Mouse (Mus musculus) hindlimb bud, embryonic 11.5 days (tissue): ENCODE measurements around the gene Dnpep.

Experiments used
- DNase-seq: peaks from one replicate; pipeline ENCODE4 v3.0.0-alpha.2; 2012; ENCODE audit warnings: low read depth, low spot score; ENCODE audit errors: extremely low spot score

Dnpep gene

GRCm38 (mm10) chr1:75331271-75331670, 13.5 kb upstream of the Dnpep start:
- no peak for DNase-seq

GRCm38 (mm10) chr1:75327461-75327860, 9.7 kb upstream of the Dnpep start:
- DNase-seq: no peak

GRCm38 (mm10) chr1:75319166-75319565, 1.4 kb upstream of the Dnpep start:
- DNase-seq: no peak

GRCm38 (mm10) chr1:75318736-75319135, 946 bp upstream of the Dnpep start:
- DNase-seq: no peak

GRCm38 (mm10) chr1:75318301-75318700, 511 bp upstream of the Dnpep start:
- no peak for DNase-seq

- no peak for DNase-seq
Observed at GRCm38 (mm10) chr1:75316861-75317240, 939 bp downstream of the Dnpep start.

GRCm38 (mm10) chr1:75315456-75316365, 2.1 kb downstream of the Dnpep start:
- no peak for DNase-seq

GRCm38 (mm10) chr1:75315011-75315410, 2.8 kb downstream of the Dnpep start:
- no peak for DNase-seq

- no peak for DNase-seq
Observed at GRCm38 (mm10) chr1:75311694-75312093, 6.1 kb downstream of the Dnpep start.

- DNase-seq: no peak
Observed at GRCm38 (mm10) chr1:75304662-75305061, 13.1 kb downstream of the Dnpep start.

- DNase-seq: no peak
Observed at GRCm38 (mm10) chr1:75294294-75294693, 23.5 kb downstream of the Dnpep start.

- no peak for DNase-seq
Observed at GRCm38 (mm10) chr1:75293331-75293701, 24.5 kb downstream of the Dnpep start.

GRCm38 (mm10) chr1:75292476-75293330, 25.1 kb downstream of the Dnpep start:
- no peak for DNase-seq

GRCm38 (mm10) chr1:75291321-75291720, 26.5 kb downstream of the Dnpep start:
- DNase-seq: no peak

GRCm38 (mm10) chr1:75290582-75290981, 27.2 kb downstream of the Dnpep start:
- no peak for DNase-seq

- DNase-seq: no peak
Observed at GRCm38 (mm10) chr1:75289888-75290431, 27.8 kb downstream of the Dnpep start.

GRCm38 (mm10) chr1:75289376-75289775, 28.4 kb downstream of the Dnpep start:
- no peak for DNase-seq

- no peak for DNase-seq
Observed at GRCm38 (mm10) chr1:75284911-75285310, 32.9 kb downstream of the Dnpep start.

- DNase-seq: no peak
Observed at GRCm38 (mm10) chr1:75283017-75283416, 34.8 kb downstream of the Dnpep start.

GRCm38 (mm10) chr1:75278228-75278627, 39.6 kb downstream of the Dnpep start, which contains the start of gene Resp18:
TSS of gene Resp18 (minus strand) at chr1:75278415.
- DNase-seq: no peak
